Mouse (Mus musculus): ENCODE data around the gene Rcor2.
A peak's percentile ranks its signal among the peaks of the same experiment; 100 is the strongest.

Rcor2 gene

DNA sequence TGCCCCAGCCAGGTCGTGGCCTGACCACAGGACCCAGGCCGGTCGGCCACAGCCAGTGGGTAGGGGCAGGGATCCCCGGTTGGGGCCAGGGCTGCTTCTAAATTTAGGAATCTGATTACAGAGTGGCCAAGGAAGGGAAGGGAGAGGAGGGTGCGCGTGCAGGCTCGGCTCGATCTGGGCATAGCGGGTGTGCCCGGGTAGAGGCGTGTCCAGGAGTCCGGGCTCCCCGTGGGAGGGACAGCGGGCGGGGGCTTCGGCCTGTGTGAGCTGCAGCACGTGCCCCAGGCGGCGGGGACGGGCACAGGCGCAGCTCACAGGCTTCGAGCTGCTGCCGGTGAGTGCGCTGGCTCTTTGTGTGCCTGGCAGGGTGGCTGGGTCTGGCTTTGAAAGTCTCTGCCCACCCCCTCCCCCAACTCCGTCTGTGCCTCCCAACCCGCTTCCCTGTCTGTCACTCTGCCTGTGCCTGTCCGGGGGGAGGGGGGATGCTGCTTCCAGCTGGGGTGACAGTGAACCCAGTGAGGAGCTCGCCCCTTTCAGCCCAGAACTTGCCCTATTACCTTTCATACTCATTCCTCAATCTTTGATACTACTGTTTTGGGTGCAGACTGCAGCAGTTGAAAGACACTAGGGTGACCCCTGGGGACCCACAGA is at the start of gene Rcor2:
Gene Rcor2 (plus strand): TSS at position 235 of the 651 bp plus-strand sequence.
- peak; percentile 71 for DNase-seq

GRCm38 (mm10) chr19:7217926-7218267 is 49.2 kb upstream of the Rcor2 start:
- DNase-seq = no peak

DNA sequence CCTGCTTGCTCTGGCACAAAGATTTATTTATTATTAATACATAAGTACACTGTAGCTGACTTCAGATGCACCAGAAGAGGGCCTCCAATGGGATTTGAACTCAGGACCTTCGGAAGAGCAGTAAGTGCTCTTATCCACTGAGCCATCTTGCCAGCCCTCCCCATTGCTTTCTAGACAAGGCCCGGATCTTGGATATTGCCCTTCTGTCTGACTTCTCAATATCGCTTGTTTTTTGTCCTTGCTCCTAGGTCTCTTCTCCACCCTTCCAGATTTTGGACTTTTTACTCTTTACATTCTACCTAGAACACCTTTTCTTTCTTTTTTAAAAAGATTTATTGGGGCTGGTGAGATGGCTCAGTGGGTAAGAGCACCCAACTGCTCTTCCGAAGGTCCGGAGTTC is 48.4 kb upstream of the Rcor2 start:
- no peak for DNase-seq

GRCm38 (mm10) chr19:7222196-7222595 is 44.9 kb upstream of the Rcor2 start:
- DNase-seq = no peak

DNA sequence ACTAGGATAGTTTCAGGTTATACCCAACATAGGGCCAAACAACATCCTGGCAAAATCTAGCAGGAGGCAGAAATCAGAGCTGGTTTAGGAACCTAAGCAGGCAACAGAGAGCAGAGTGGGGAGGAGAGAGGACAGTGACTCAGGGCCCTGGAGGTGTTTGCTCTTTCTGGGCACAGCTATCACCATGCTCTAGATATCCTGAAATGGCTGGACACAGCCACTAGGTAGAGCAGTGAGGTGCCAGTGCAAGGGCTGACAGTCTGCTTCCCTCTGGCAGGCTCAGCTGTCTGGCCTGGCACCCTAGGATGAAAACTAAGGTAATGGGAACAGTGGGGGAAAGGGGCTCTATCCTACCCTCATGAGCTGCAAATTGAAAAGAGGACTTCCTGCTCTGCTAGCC is 43.6 kb upstream of the Rcor2 start:
- no peak for DNase-seq

- no peak for DNase-seq
These were observed 42.9 kb upstream of the Rcor2 start for GRCm38 (mm10) chr19:7224253-7224652.

DNA sequence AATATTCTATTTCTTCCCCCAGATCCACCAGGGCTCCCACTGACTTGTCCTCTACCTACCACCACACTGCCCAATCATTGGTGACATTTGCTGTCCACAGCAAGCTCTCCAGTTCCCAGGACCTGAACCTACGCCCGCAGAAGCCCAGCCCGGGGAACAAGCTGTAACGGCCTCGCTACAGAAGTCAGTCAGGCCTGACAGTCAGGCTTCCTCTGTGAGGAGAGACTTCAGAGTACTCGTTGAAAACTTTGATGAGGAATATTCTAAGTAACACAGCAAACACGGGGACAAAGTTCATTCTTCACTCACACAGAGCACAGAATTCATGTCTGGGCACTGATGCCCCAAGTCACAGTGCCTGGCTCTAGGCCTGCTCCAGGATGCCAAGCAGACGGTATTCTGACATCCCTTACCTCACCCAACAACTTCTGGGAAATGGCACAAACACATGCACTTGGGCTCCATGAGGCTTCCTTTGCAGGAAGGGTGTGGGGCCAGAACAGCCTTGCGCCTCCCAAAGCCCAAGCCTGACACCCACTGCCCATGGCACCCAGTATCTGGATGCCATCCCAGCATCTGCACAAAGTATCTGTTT is 41.9 kb upstream of the Rcor2 start:
- DNase-seq = no peak

DNA sequence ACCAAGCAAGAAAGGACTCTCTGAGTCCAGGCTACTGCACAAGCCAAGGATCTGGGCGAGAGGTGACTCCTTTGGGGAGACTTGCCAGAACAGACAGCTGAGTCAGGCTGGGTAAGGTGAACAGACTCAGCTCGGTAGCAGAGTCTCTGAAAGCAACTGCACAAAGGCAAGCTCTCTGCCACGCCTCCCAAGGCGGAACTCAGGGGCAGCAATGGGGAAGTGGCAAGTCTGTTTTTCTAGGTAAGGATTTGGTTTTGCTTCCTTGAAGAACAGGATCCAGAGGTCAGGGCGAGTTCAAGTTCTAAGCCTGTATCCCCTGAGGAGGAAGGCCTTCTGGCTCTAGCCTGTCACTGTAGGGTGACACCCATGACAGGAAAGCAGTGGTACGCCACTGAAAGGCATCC is 40.6 kb upstream of the Rcor2 start:
- no peak for DNase-seq

GRCm38 (mm10) chr19:7234537-7235221 is 32.4 kb upstream of the Rcor2 start:
- DNase-seq = peak; percentile 86

DNA sequence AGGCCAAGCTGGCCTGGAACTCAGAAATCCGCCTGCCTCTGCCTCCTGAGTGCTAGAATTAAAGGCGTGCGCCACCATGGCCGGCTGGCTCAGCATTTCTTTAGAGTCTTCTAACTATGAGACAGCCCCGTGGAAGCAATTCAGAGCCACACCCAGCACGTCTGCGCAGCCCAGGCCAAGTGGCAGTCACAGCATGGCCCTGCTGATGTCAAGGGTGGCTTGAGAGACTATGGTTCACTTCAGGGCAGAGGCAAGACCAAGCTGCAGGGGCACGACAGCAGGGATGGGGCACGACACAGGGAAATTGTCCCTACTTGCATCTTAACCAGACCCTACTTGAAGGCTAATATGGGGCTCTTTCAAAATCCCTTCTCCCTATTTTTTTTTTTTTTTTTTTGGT is 31.7 kb upstream of the Rcor2 start:
- no peak for DNase-seq

GRCm38 (mm10) chr19:7236011-7236410 is 31.1 kb upstream of the Rcor2 start:
- DNase-seq = no peak

- no peak for DNase-seq
These were observed 30.4 kb upstream of the Rcor2 start for GRCm38 (mm10) chr19:7236742-7237141.

- no peak for DNase-seq
These were observed 27.6 kb upstream of the Rcor2 start for GRCm38 (mm10) chr19:7239574-7239973.

GRCm38 (mm10) chr19:7240291-7240690 is 26.8 kb upstream of the Rcor2 start:
- no peak for DNase-seq

- peak; percentile 95 for DNase-seq
These were observed 26.1 kb upstream of the Rcor2 start, which contains the start of gene Naa40 for GRCm38 (mm10) chr19:7240782-7241690. Naa40 (minus strand) TSS chr19:7241183.

DNA sequence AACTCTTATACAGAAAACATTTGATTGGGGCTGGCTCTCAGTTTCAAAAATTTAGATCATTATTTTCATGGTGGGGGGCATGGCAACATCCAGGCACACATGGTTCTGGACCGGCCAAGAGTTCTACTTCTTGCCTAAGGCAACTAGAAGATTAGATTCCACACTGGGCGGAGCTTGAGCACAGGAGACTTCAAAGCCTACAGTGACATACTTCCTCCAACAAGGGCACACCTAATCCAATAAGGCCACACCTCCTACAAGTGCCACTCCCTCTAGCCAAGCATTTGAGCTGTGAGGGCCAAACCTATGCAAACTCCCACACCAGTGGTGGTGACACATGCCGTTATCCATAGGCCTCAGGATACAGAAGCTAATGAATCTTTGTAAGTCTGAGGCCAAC is 21.1 kb upstream of the Rcor2 start:
- DNase-seq = no peak

GRCm38 (mm10) chr19:7257881-7258280 is 9.2 kb upstream of the Rcor2 start:
- DNase-seq = no peak

- no peak for DNase-seq
These were observed 5.6 kb upstream of the Rcor2 start for GRCm38 (mm10) chr19:7261476-7261875.

- no peak for DNase-seq
These were observed 5.2 kb upstream of the Rcor2 start for GRCm38 (mm10) chr19:7261964-7262363.

- DNase-seq = no peak
These were observed 4.5 kb upstream of the Rcor2 start for GRCm38 (mm10) chr19:7262592-7262991.

DNA sequence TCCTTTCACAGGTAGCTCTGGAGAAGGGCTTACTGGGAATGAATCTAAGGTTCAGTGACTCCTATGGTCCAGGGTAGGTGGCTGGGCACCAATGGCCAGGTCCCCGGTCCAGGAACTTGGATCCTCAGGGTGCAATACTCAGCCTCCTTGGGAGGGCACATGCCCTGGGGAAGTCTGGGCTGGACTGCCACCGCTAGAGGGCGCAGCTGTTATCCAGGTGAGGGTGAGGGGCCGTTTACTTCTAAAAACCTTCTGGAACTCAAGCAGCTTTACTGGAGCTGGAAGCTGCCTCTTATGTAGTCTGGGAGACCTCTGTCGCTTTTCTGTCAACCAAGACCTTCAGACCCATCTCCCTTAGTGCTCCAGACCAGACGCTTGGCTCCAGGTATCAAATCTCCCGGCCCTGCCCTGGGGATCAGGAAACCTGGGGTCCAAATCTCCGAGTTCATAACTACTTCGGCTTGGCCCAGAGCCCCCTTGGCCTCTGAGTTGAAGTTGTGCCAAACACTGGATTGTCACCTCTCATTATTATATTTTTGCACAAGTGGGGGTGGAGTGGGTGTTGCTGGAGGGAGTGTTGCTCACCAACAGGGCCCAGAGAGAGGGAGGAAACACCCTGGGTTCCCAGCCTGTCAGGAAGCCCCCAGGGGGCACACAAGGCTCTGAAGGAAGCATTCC is 2.9 kb upstream of the Rcor2 start:
- DNase-seq = peak; percentile 56

GRCm38 (mm10) chr19:7264766-7265331 is 2.3 kb upstream of the Rcor2 start:
- DNase-seq = peak; percentile 19

All from layer of hippocampus, adult 9-11 months (tissue).